Mouse (Mus musculus): Measurements from ENCODE around the gene Trmt10b. TPM values are rescaled to one million over a fixed set of nuclear protein-coding genes. Genes with fewer than 3 reads are reported as not detected.

The Trmt10b gene
- 20.6 and 23.1 TPM in 2 replicates for polyA plus RNA-seq (2014; fragmentation: Nextera tagmentation; extraction: Ambion mirVana)

GRCm38 (mm10) chr4:45296662-45297564 lies at the start of gene Trmt10b:
Gene Trmt10b (plus strand): TSS chr4:45297127.
- H3K4me3 ChIP-seq (ENCODE audit: low read length), result peak within 1 kb of the TSS; percentile 57
- no peak within 1 kb of the TSS for H3K27ac ChIP-seq (ENCODE audit: low read depth, low read length)
- H3K9ac ChIP-seq (ENCODE audit: low read depth, low read length), result peak within 1 kb of the TSS; percentile 62
- no peaks in the 10 kb centered on the region for H3K27me3 ChIP-seq (ENCODE audit: control insufficient read depth, insufficient read depth, low read length)
- no peaks in the 10 kb centered on the region for H3K9me3 ChIP-seq (ENCODE audit: control insufficient read depth, low read length)
- H3K36me3 ChIP-seq (ENCODE audit: control insufficient read depth, insufficient read depth, low read length), result peaks cover 1% of the 10 kb centered on the region; the same call in 1 of the 2 replicates
- H3K4me1 ChIP-seq (ENCODE audit: control insufficient read depth, insufficient read depth, low read length), result no peaks in the 10 kb centered on the region
- ATAC-seq (ENCODE audit: low FRiP score, low TSS enrichment), result peak; percentile 87
- WGBS, result 19% methylated on average over 27 of the region's 27 CpGs
- H3K4me2 ChIP-seq (replicated peaks; ENCODE audit: low read depth, low read length), result peak within 1 kb of the TSS; percentile 65

- ATAC-seq (ENCODE audit: low FRiP score, low TSS enrichment), result no peak
- no peak overlapping the region for H3K4me3 ChIP-seq (ENCODE audit: low read length)
- no peaks in the 10 kb centered on the region for H3K27me3 ChIP-seq (ENCODE audit: control insufficient read depth, insufficient read depth, low read length)
- no peaks in the 10 kb centered on the region for H3K9me3 ChIP-seq (ENCODE audit: control insufficient read depth, low read length)
- H3K27ac ChIP-seq (ENCODE audit: low read depth, low read length), result no peak overlapping the region
- H3K9ac ChIP-seq (ENCODE audit: low read depth, low read length), result no peak overlapping the region
- H3K4me1 ChIP-seq (ENCODE audit: control insufficient read depth, insufficient read depth, low read length), result no peaks in the 10 kb centered on the region
- no peaks in the 10 kb centered on the region for H3K36me3 ChIP-seq (ENCODE audit: control insufficient read depth, insufficient read depth, low read length)
- WGBS, result 82% methylated on average over 8 of the region's 8 CpGs
- H3K4me2 ChIP-seq (replicated peaks; ENCODE audit: low read depth, low read length), result no peak overlapping the region
Measured at GRCm38 (mm10) chr4:45251265-45251664, 45.7 kb upstream of the Trmt10b start.

GRCm38 (mm10) chr4:45252861-45253262 lies 44.1 kb upstream of the Trmt10b start:
- no peak for ATAC-seq (ENCODE audit: low FRiP score, low TSS enrichment)
- Histone ChIP-seq H3K4me1 (ENCODE audit: control insufficient read depth, insufficient read depth, low read length) (no peaks in the 10 kb centered on the region), H3K27ac (ENCODE audit: low read depth, low read length) (no peak overlapping the region), H3K9ac (ENCODE audit: low read depth, low read length) (no peak overlapping the region), H3K4me3 (ENCODE audit: low read length) (no peak overlapping the region), H3K36me3 (ENCODE audit: control insufficient read depth, insufficient read depth, low read length) (no peaks in the 10 kb centered on the region), H3K9me3 (ENCODE audit: control insufficient read depth, low read length) (no peaks in the 10 kb centered on the region), H3K27me3 (ENCODE audit: control insufficient read depth, insufficient read depth, low read length) (no peaks in the 10 kb centered on the region), H3K4me2 (replicated peaks; ENCODE audit: low read depth, low read length) (no peak overlapping the region)
- WGBS, result 30% methylated on average over 9 of the region's 9 CpGs

GRCm38 (mm10) chr4:45253839-45254601 lies 42.9 kb upstream of the Trmt10b start:
- H3K36me3 ChIP-seq (ENCODE audit: control insufficient read depth, insufficient read depth, low read length), result no peaks in the 10 kb centered on the region
- 62% methylated on average over 11 of the region's 11 CpGs for WGBS
- no peaks in the 10 kb centered on the region for H3K4me1 ChIP-seq (ENCODE audit: control insufficient read depth, insufficient read depth, low read length)
- H3K9ac ChIP-seq (ENCODE audit: low read depth, low read length), result no peak overlapping the region
- no peaks in the 10 kb centered on the region for H3K9me3 ChIP-seq (ENCODE audit: control insufficient read depth, low read length)
- no peaks in the 10 kb centered on the region for H3K27me3 ChIP-seq (ENCODE audit: control insufficient read depth, insufficient read depth, low read length)
- no peak overlapping the region for H3K4me2 ChIP-seq (replicated peaks; ENCODE audit: low read depth, low read length)
- no peak overlapping the region for H3K4me3 ChIP-seq (ENCODE audit: low read length)
- H3K27ac ChIP-seq (ENCODE audit: low read depth, low read length), result no peak overlapping the region
- ATAC-seq (ENCODE audit: low FRiP score, low TSS enrichment), result no peak

GRCm38 (mm10) chr4:45259232-45259832 lies 37.6 kb upstream of the Trmt10b start:
- 63% methylated on average over 4 of the region's 4 CpGs for WGBS
- H3K27ac ChIP-seq (ENCODE audit: low read depth, low read length), result no peak overlapping the region
- no peaks in the 10 kb centered on the region for H3K27me3 ChIP-seq (ENCODE audit: control insufficient read depth, insufficient read depth, low read length)
- no peak for ATAC-seq (ENCODE audit: low FRiP score, low TSS enrichment)
- H3K36me3 ChIP-seq (ENCODE audit: control insufficient read depth, insufficient read depth, low read length), result no peaks in the 10 kb centered on the region
- 0 out of 2 replicates have a peak, but pooled peaks cover 5% of the 10 kb centered on the region for H3K4me1 ChIP-seq (ENCODE audit: control insufficient read depth, insufficient read depth, low read length)
- H3K9me3 ChIP-seq (ENCODE audit: control insufficient read depth, low read length), result no peaks in the 10 kb centered on the region
- H3K4me2 ChIP-seq (replicated peaks; ENCODE audit: low read depth, low read length), result no peak overlapping the region
- H3K9ac ChIP-seq (ENCODE audit: low read depth, low read length), result no peak overlapping the region
- no peak overlapping the region for H3K4me3 ChIP-seq (ENCODE audit: low read length)

- H3K36me3 ChIP-seq (ENCODE audit: control insufficient read depth, insufficient read depth, low read length), result no peaks in the 10 kb centered on the region
- no peaks in the 10 kb centered on the region for H3K27me3 ChIP-seq (ENCODE audit: control insufficient read depth, insufficient read depth, low read length)
- H3K9me3 ChIP-seq (ENCODE audit: control insufficient read depth, low read length), result no peaks in the 10 kb centered on the region
- no peak overlapping the region for H3K4me2 ChIP-seq (replicated peaks; ENCODE audit: low read depth, low read length)
- no peak for ATAC-seq (ENCODE audit: low FRiP score, low TSS enrichment)
- no peak overlapping the region for H3K27ac ChIP-seq (ENCODE audit: low read depth, low read length)
- H3K4me3 ChIP-seq (ENCODE audit: low read length), result no peak overlapping the region
- 0 out of 2 replicates have a peak, but pooled peaks cover 5% of the 10 kb centered on the region for H3K4me1 ChIP-seq (ENCODE audit: control insufficient read depth, insufficient read depth, low read length)
- H3K9ac ChIP-seq (ENCODE audit: low read depth, low read length), result no peak overlapping the region
- WGBS, result 94% methylated on average over 4 of the region's 4 CpGs
Measured at GRCm38 (mm10) chr4:45261551-45261950, 35.4 kb upstream of the Trmt10b start.

- no peaks in the 10 kb centered on the region for H3K9me3 ChIP-seq (ENCODE audit: control insufficient read depth, low read length)
- no peak overlapping the region for H3K9ac ChIP-seq (ENCODE audit: low read depth, low read length)
- H3K36me3 ChIP-seq (ENCODE audit: control insufficient read depth, insufficient read depth, low read length), result no peaks in the 10 kb centered on the region
- no peak for ATAC-seq (ENCODE audit: low FRiP score, low TSS enrichment)
- H3K27ac ChIP-seq (ENCODE audit: low read depth, low read length), result no peak overlapping the region
- WGBS, result 68% methylated on average over 3 of the region's 3 CpGs
- no peak overlapping the region for H3K4me3 ChIP-seq (ENCODE audit: low read length)
- no peak overlapping the region for H3K4me2 ChIP-seq (replicated peaks; ENCODE audit: low read depth, low read length)
- no peaks in the 10 kb centered on the region for H3K27me3 ChIP-seq (ENCODE audit: control insufficient read depth, insufficient read depth, low read length)
- H3K4me1 ChIP-seq (ENCODE audit: control insufficient read depth, insufficient read depth, low read length), result no peaks in the 10 kb centered on the region
Measured at GRCm38 (mm10) chr4:45267883-45268282, 29.0 kb upstream of the Trmt10b start.

GRCm38 (mm10) chr4:45271041-45271452 lies 25.9 kb upstream of the Trmt10b start:
- ATAC-seq (ENCODE audit: low FRiP score, low TSS enrichment), result peak; percentile 68; the same call in 1 of the 2 replicates
- H3K9me3 ChIP-seq (ENCODE audit: control insufficient read depth, low read length), result no peaks in the 10 kb centered on the region
- WGBS, result 78% methylated on average over 10 of the region's 10 CpGs

More at GRCm38 (mm10) chr4:45271041-45271452, 25.9 kb upstream of the Trmt10b start:
- no peaks in the 10 kb centered on the region for H3K27me3 ChIP-seq (ENCODE audit: control insufficient read depth, insufficient read depth, low read length)
- no peaks in the 10 kb centered on the region for H3K36me3 ChIP-seq (ENCODE audit: control insufficient read depth, insufficient read depth, low read length)
- no peaks in the 10 kb centered on the region for H3K4me1 ChIP-seq (ENCODE audit: control insufficient read depth, insufficient read depth, low read length)
- no peak overlapping the region for H3K27ac ChIP-seq (ENCODE audit: low read depth, low read length)
- H3K4me2 ChIP-seq (replicated peaks; ENCODE audit: low read depth, low read length), result no peak overlapping the region
- no peak overlapping the region for H3K4me3 ChIP-seq (ENCODE audit: low read length)
- no peak overlapping the region for H3K9ac ChIP-seq (ENCODE audit: low read depth, low read length)

Measured in kidney, embryonic 14.5 days (tissue).